Mouse (Mus musculus) mature B cell (primary cell): ENCODE data around the gene Ephb2.

ENCODE experiments used
- in situ Hi-C: fragments of 300-500 bp; cut with MboI; formaldehyde crosslinking; loops from 2 replicates; pipeline ENCODE4 v1.14.3; 2019

Gene Ephb2

GRCm38 (mm10) chr4:136801463-136801862 is 34.3 kb downstream of the Ephb2 start:
- in situ Hi-C loops, result no loop called here

- in situ Hi-C loops, result no loop called here
These were observed 35.4 kb downstream of the Ephb2 start for GRCm38 (mm10) chr4:136800366-136800765.

- in situ Hi-C loops, result no loop called here
These were observed 37.9 kb downstream of the Ephb2 start for GRCm38 (mm10) chr4:136797677-136798569.

- in situ Hi-C loops, result no loop called here
These were observed 42.5 kb downstream of the Ephb2 start for GRCm38 (mm10) chr4:136793320-136793719.

DNA sequence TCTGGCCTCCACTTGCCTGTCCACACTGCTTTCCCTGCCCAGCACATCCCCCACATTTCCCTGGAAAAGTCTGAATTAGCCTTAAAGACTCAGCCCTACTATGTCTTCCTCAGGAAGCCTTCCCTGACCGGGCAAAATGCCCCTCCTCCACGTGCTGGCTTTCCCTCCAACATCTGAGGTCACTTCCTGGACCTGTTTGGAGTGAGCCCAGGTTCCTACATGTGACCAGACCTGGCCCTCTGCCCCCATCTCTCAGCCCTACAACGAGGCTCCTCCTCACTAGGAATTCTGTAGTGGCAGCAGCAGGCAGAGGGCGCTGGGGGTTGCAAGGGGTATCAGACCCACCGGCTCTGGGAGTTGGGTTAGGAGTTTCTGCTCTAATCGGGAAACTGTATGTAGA is 46.0 kb downstream of the Ephb2 start:
- in situ Hi-C loops, result no loop called here

- in situ Hi-C loops, result no loop called here
These were observed 48.4 kb downstream of the Ephb2 start for GRCm38 (mm10) chr4:136787357-136787756.

GRCm38 (mm10) chr4:136786453-136787276 is 49.1 kb downstream of the Ephb2 start:
- in situ Hi-C loops, result no loop called here

GRCm38 (mm10) chr4:136783552-136784150 is 52.1 kb downstream of the Ephb2 start:
- in situ Hi-C loops, result no loop called here

- in situ Hi-C loops, result no loop called here
These were observed 53.2 kb downstream of the Ephb2 start for GRCm38 (mm10) chr4:136782579-136782925.

DNA sequence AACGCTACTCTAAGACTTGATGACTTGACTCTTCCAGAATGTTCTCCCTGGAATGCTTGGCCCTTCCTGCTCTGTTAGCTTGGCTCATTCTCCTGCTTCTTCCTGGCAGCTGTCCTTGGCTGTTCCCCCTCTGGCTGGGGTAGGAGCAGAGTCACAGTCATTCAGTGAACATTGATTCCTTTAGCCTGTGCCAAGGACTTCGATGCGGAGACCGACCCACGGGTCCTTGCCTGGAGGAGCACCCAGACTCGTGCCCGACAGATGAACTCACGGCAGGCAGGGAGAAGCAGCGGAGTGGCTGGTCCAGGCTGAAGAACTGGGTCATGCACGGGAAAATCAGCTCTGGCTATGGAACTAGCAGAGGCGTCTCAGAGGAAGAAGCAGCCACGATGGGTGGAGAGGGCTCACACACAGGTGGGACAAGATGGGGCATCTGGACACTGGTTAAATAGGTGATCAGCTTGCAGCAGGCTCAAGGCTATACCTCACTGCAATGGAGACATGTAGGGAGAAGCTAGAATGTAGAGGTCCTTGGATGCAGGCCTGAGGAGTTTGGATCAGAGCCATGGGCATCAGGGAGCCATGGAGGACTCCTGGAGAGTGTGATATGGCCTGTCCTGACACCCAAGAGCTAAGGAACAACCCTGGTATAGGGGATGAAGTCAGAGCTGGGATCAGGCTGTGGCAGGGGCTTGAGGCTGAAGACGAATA is 53.8 kb downstream of the Ephb2 start:
- in situ Hi-C loops, result no loop called here

DNA sequence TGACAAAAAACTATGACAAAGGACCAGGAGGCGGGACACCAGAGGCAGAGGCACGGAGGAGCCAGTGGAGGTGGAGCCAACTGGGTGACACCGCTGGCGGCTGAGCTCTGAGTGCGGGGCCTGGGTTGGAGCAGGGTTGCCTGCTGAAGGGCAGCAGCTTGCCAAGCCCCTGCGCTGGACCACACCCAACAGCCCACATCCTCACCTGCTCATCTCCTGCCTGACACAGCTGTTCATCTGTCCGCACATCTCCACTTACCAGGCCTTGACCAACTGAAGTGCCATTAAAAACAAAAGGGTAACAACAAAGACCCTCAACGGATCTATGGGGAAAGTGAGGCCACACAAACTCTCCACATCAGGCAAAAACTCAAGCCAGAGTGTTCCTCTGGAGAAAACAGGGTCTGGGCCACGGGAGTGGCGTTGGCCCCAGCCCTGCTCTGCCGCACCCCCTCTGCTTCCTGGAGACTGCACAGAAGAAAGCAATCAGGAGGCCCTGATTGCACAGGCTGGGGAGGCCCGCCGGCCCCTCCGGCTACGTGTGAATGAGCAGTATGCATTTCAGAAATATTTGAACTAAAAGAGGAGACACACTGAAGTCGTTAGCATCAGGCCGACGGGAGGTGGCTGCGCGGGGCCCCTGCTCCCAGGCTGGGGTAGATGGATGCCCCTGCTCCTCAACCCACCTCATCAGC is 55.4 kb downstream of the Ephb2 start:
- in situ Hi-C loops, result no loop called here

DNA sequence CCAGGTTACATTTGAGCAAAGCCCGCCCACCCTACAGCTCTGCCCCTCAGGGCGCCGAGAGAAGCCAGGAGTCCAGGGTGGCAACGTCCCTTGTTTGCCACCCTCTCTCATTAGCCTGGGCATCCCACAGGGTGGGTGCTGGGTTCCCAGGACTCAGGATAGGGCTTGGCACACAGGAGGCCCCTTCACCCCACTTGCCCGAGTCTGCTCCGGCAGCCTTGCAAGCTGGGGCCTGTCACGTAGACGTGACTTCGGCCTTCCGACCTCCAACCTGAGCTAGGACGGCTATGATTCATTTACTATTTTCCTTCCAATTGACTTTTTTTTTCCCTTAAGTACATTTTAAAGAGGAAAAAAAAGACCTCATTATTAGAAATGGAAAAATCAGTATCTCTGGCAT is 56.6 kb downstream of the Ephb2 start:
- in situ Hi-C loops, result no loop called here

- in situ Hi-C loops, result no loop called here
These were observed 59.3 kb downstream of the Ephb2 start for GRCm38 (mm10) chr4:136776471-136776892.

GRCm38 (mm10) chr4:136775903-136776302 is 59.9 kb downstream of the Ephb2 start:
- in situ Hi-C loops, result no loop called here

GRCm38 (mm10) chr4:136774201-136774600 is 61.6 kb downstream of the Ephb2 start:
- in situ Hi-C loops, result no loop called here

- in situ Hi-C loops, result no loop called here
These were observed 62.7 kb downstream of the Ephb2 start for GRCm38 (mm10) chr4:136772952-136773584.

GRCm38 (mm10) chr4:136772318-136772717 is 63.5 kb downstream of the Ephb2 start:
- in situ Hi-C loops, result no loop called here

DNA sequence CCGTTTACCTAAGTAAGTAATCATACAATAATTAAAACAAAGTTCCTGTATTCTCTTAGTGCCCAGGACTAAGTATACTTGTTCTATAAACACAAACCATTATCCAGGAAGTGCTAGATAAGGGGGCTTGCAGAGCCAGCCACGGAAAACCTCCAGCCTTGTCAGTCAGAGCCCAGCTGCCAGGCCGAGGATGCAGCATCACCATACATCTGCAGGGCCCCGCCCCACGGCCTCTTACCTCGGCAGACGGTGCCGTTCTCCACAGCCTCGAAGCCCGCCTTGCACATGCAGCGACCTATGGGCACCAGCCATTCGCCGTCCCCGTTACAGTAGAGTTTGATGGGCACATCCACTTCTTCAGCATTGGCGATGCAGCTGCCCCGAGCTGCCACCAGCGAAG is 65.1 kb downstream of the Ephb2 start:
- in situ Hi-C loops, result no loop called here

DNA sequence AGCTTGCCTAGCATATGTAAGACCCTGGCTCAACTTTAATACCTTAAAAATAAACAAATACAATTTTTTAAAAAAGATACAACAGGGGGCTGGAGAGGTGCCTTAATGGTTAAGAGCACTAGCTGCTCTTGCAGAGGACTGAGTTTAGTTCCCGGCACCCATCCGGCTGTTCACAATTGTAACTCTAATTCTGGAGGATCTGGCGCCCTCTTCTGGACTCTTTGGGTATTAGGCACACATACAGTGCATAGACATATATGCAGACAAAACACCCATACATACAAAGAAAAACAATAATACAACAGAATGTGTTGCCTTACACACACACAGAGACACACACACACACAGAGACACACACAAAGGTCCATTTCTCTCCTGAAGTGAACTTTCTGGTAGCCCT is 67.3 kb downstream of the Ephb2 start:
- in situ Hi-C loops, result no loop called here

GRCm38 (mm10) chr4:136765080-136765479 is 70.7 kb downstream of the Ephb2 start:
- in situ Hi-C loops, result no loop called here

DNA sequence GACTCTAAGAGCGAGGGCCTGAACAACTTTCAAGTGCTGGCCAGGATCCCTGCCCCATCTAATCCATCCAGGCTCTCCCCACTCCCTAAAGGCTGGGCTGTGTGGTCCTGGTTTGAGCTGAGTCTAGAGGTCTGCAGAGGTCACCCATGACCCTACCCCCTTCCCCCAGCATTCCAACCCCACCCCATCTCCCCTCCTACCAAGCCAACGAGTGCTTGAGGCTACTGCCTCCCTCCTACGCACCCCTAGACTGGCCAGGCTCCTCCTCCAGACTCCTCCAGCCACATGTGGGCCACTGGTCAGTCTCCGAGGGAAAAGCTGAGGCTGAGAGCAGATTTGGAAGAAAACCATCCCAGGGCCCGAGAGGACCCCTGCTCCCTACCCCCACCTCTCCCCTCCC is 72.4 kb downstream of the Ephb2 start:
- in situ Hi-C loops, result no loop called here
